In the genomic region with DNA sequence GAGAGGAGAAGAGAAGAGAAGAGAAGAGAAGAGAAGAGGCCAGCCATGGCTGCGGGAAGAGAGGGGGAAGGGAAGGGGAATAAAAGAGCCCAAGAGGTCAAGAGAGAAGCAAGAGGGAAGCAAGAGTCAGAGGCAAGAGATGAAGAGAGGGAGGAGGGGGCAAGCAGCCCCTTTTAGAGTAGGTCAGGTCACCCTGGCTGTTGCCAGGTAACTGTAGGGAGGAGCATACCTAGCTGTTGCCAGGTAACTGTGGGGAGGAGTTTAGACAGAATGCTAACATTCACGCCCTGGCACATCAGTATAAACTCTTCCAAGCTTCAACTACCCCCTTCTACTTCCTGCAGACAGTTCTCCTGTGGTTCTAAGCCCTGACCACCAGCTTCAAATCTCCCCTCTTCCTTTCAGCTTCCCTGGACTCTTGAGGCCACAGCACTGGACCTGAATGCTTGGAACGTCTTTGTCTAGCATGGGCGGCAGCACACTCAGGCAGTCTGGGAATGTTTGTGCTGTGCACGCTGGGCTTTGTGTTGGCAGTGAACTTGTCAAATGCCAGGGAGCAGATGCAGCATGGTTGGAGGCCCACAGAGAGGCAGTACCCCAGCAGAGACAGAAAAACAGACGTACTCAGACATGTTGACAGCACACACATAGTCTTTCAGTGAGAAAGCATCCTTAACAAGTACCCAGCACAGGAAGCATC, we compare ENCODE assay signal across 13 mouse cellular contexts. TPM values are rescaled to one million over a fixed set of nuclear protein-coding genes. Genes with fewer than 3 reads are reported as not detected.
DNase-seq lines count a peak whose midpoint lies in the region; ATAC-seq lines count a peak whose summit lies in the region.
"Had no signal": no experiment of that assay in that cellular context is flagged by ENCODE, and none has a peak within 500 bp of the region (broad histone marks: within the 10 kb centered on the region; RNA-seq: fewer than 3 reads in every experiment).

No protein-coding gene starts in this region.

- no peak overlapping the region for H3K4me2 ChIP-seq in midbrain, embryonic 14.5 days (ENCODE audit: low read length)
- H3K4me2 ChIP-seq in intestine, embryonic 15.5 days (replicated peaks) = no peak overlapping the region
- H3K4me2 ChIP-seq: stomach, embryonic 15.5 days had no signal

- no peaks in the 10 kb centered on the region for H3K36me3 ChIP-seq in embryonic facial prominence, embryonic 10.5 days (replicated peaks)
- H3K36me3 ChIP-seq in midbrain, embryonic 14.5 days (ENCODE audit: control insufficient read depth, insufficient read depth, low read length) = no peaks in the 10 kb centered on the region
- no peaks in the 10 kb centered on the region for H3K36me3 ChIP-seq in intestine, embryonic 15.5 days
- H3K36me3 ChIP-seq: stomach, embryonic 15.5 days had no signal

- H3K27ac ChIP-seq in embryonic facial prominence, embryonic 10.5 days (replicated peaks) = peak overlapping the region; percentile 68
- H3K27ac ChIP-seq in midbrain, embryonic 14.5 days (replicated peaks; ENCODE audit: low read depth, low read length) = no peak overlapping the region
- no peak overlapping the region for H3K27ac ChIP-seq in intestine, embryonic 15.5 days
- H3K27ac ChIP-seq: liver, embryonic 14.5 days; stomach, embryonic 15.5 days had no signal

- no peak overlapping the region for H3K9ac ChIP-seq in midbrain, embryonic 14.5 days (replicated peaks; ENCODE audit: low read length)
- H3K9ac ChIP-seq in intestine, embryonic 15.5 days = no peak overlapping the region
- H3K9ac ChIP-seq: liver, embryonic 14.5 days; stomach, embryonic 15.5 days had no signal

- intact Hi-C loops in left cerebral cortex, postnatal 4 days (cut with DNase I) = no loop called here

- H3K4me3 ChIP-seq in embryonic facial prominence, embryonic 10.5 days = no peak overlapping the region
- no peak overlapping the region for H3K4me3 ChIP-seq in midbrain, embryonic 14.5 days (replicated peaks; ENCODE audit: low read depth, low read length)
- no peak overlapping the region for H3K4me3 ChIP-seq in intestine, embryonic 15.5 days (replicated peaks)
- H3K4me3 ChIP-seq: stomach, embryonic 15.5 days had no signal

- H3K4me1 ChIP-seq in embryonic facial prominence, embryonic 10.5 days = peaks cover 64% of the 10 kb centered on the region
- H3K4me1 ChIP-seq in midbrain, embryonic 14.5 days (ENCODE audit: control insufficient read depth, insufficient read depth, low read length) = peaks cover 9% of the 10 kb centered on the region
- peaks cover 3% of the 10 kb centered on the region; the same call in 1 of the 2 replicates for H3K4me1 ChIP-seq in intestine, embryonic 15.5 days (replicated peaks)

- H3K27me3 ChIP-seq in embryonic facial prominence, embryonic 10.5 days (replicated peaks; ENCODE audit: low read depth, poor library complexity, severe bottlenecking) = peaks cover 23% of the 10 kb centered on the region
- H3K27me3 ChIP-seq in midbrain, embryonic 14.5 days (ENCODE audit: control insufficient read depth, insufficient read depth, low read length) = no peaks in the 10 kb centered on the region
- H3K27me3 ChIP-seq in intestine, embryonic 15.5 days (replicated peaks) = no peaks in the 10 kb centered on the region
- H3K27me3 ChIP-seq: stomach, embryonic 15.5 days had no signal

- DNase-seq in left cerebral cortex, postnatal 4 days = peak; percentile 17
- no peak for DNase-seq in left cerebral cortex, adult 9 months (ENCODE audit: low spot score in 2 of 2)
- DNase-seq in ZHBTc4 (ENCODE audit: low read depth, low spot score) = peak; percentile 27
- DNase-seq in embryonic facial prominence, embryonic 10.5 days (ENCODE audit: low spot score) = no peak
- DNase-seq in midbrain, embryonic 14.5 days = peak; percentile 33
- no peak for DNase-seq in right cerebral cortex, adult 18-20 months
- DNase-seq: adrenal gland, postnatal 36 days; cerebellum, adult 11 months had no signal

- 45% methylated on average over 6 of the region's 6 CpGs for WGBS in embryonic facial prominence, embryonic 10.5 days
- WGBS in midbrain, embryonic 14.5 days = 10% methylated on average over 6 of the region's 6 CpGs
- 37% methylated on average over 6 of the region's 6 CpGs for WGBS in intestine, embryonic 15.5 days

- ATAC-seq in midbrain, embryonic 14.5 days (ENCODE audit: low FRiP score, low TSS enrichment) = no peak
- ATAC-seq in intestine, embryonic 15.5 days = no peak

- no peaks in the 10 kb centered on the region for H3K9me3 ChIP-seq in embryonic facial prominence, embryonic 10.5 days
- no peaks in the 10 kb centered on the region for H3K9me3 ChIP-seq in midbrain, embryonic 14.5 days (ENCODE audit: control insufficient read depth, low read length)
- no peaks in the 10 kb centered on the region for H3K9me3 ChIP-seq in intestine, embryonic 15.5 days
- H3K9me3 ChIP-seq: stomach, embryonic 15.5 days had no signal

RNA-seq across cellular contexts. Expression of a gene that starts 51.0 kb away (rescaled TPM):
- under 1 TPM in 1 of 2 experiments, not detected in 1; 0.34 TPM for total RNA-seq in left cerebral cortex, postnatal 4 days (2021)
- 4.3 and 5.6 TPM in 2 replicates for polyA plus RNA-seq in embryonic facial prominence, embryonic 10.5 days (2016; fragmentation: Nextera tagmentation; extraction: Ambion mirVana)
- 0.80 and 1.1 TPM in 2 replicates for polyA plus RNA-seq in midbrain, embryonic 14.5 days (2014; fragmentation: Nextera tagmentation; extraction: Ambion mirVana)
- polyA plus RNA-seq in intestine, embryonic 15.5 days (2015; fragmentation: Nextera tagmentation; extraction: Ambion mirVana) = 29.4 and 29.6 TPM in 2 replicates
- total RNA-seq: granulocyte monocyte progenitor cell, adult 5-6 weeks; megakaryocyte-erythroid progenitor cell, adult 5-6 weeks had no signal

Comparison
In these comparisons a context has a peak if more than half of its experiments do, and no peak if none do; other contexts are left out.
1. DNase-seq: peak in left cerebral cortex, postnatal 4 days (single experiment), ZHBTc4 (single experiment) and midbrain, embryonic 14.5 days (single experiment); none in left cerebral cortex, adult 9 months (0 of 2), embryonic facial prominence, embryonic 10.5 days (single experiment) and right cerebral cortex, adult 18-20 months (single experiment).